Mouse (Mus musculus) hindbrain, embryonic 16.5 days (tissue): Measurements from ENCODE around the gene Eef1a2. TPM values are rescaled to one million over a fixed set of nuclear protein-coding genes. Genes with fewer than 3 reads are reported as not detected.

Experiments used
- ATAC-seq: fragments of 200-750 bp; cut with Nextera tagmentation; 2 replicates; pipeline ENCODE4 v1.8.0; 2017; ENCODE audit warnings: moderate TSS enrichment, moderate library complexity
- H3K27ac ChIP-seq: fragments of 300-500 bp; sonication (generic); 2 replicates; pipeline ENCODE4 v1.5.1; 2014; ENCODE audit warnings: low read depth, mild to moderate bottlenecking, control low read depth, low read length, moderate library complexity
- H3K27me3 ChIP-seq: fragments of 300-500 bp; sonication (generic); replicated peaks from 2 replicates; pipeline ENCODE4 v1.6.1; 2014; ENCODE audit warnings: low read length; ENCODE audit not compliant: control insufficient read depth, insufficient read depth
- H3K36me3 ChIP-seq: fragments of 300-500 bp; sonication (generic); 2 replicates; pipeline ENCODE4 v1.6.1; 2014; ENCODE audit warnings: mild to moderate bottlenecking, low read length, moderate library complexity, mixed read lengths; ENCODE audit not compliant: control insufficient read depth, insufficient read depth
- H3K4me1 ChIP-seq: fragments of 300-500 bp; sonication (generic); 2 replicates; pipeline ENCODE4 v1.6.1; 2014; ENCODE audit warnings: low read depth, low read length; ENCODE audit not compliant: control insufficient read depth, insufficient read depth
- H3K4me2 ChIP-seq: fragments of 300-500 bp; sonication (generic); 2 replicates; pipeline ENCODE4 v1.6.1; 2014; ENCODE audit warnings: mild to moderate bottlenecking, low read length, control low read depth, moderate library complexity
- H3K4me3 ChIP-seq: fragments of 300-500 bp; sonication (generic); 2 replicates; pipeline ENCODE4 v1.5.1; 2014; ENCODE audit warnings: mild to moderate bottlenecking, low read length, control low read depth, moderate library complexity
- H3K9ac ChIP-seq: fragments of 300-500 bp; sonication (generic); 2 replicates; pipeline ENCODE4 v1.6.1; 2014; ENCODE audit warnings: low read depth, mild to moderate bottlenecking, control low read depth, low read length, moderate library complexity
- H3K9me3 ChIP-seq: fragments of 300-500 bp; sonication (generic); 2 replicates; pipeline ENCODE4 v1.6.1; 2014; ENCODE audit warnings: mild to moderate bottlenecking, low read length, moderate library complexity; ENCODE audit not compliant: control insufficient read depth
- WGBS: fragments of 180-500 bp; shearing (Covaris S2); extraction: QIAGEN DNeasy Blood & Tissue Kit; methylation state at CpG from one replicate; pipeline ENCODE4 v1.1.7; 2014; 5-methylcytosine and 5-hydroxymethylcytosine counted together
- polyA plus RNA-seq: library from polyadenylated mRNA; unstranded; fragments of >200 nt; fragmentation: Nextera tagmentation; extraction: Ambion mirVana; gene quantifications from 2 replicates; pipeline ENCODE4 v1.2.1, GENCODE M21; 2015

Eef1a2 gene
- polyA plus RNA-seq, 1 experiment from 2014 or later: 5.4 TPM

DNA sequence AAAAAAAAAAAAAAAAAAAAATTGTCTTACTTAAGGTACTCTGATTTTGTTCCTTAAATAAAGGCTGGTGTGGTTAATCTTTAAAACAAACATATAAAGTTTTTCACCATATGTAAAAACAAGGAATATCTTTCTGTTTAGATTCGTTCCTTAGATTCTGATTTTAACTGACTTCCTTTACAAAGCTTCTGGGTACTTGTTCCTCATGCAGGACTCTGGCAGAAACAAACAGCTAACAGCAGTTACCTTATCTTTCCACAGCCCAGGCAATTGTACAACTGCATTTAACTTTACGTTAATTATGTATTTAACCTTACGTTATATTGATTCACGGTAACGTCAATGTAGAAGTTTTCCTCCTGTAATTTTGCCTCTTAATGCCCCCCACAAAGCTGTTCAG is 9.7 kb upstream of the Eef1a2 start:
- Histone ChIP-seq H3K9me3 (no peaks in the 10 kb centered on the region), H3K4me1 (no peaks in the 10 kb centered on the region), H3K9ac (no peak overlapping the region), H3K4me2 (no peak overlapping the region), H3K27ac (no peak overlapping the region), H3K27me3 (no peaks in the 10 kb centered on the region), H3K36me3 (no peaks in the 10 kb centered on the region), H3K4me3 (no peak overlapping the region)
- ATAC-seq: no peak
- 84% methylated on average over 5 of the region's 5 CpGs for WGBS

DNA sequence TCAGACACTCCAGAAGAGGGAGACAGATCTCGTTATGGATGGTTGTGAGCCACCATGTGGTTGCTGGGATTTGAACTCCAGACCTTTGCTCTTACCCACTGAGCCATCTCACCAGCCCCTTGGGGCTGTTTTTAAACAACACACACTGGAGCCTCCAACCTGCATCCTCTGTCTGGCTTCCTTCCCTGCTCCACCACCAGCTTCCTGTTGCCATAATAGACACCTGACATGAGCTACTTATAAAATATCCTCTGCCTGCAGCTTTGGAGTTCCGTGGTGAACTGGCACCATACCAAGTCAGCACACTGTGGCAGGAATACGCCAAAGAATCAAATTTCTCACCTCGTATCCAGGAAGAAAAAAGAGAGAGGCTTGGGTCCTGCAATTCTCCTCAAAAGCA is 4.0 kb upstream of the Eef1a2 start:
- Histone ChIP-seq H3K9ac (no peak overlapping the region), H3K36me3 (no peaks in the 10 kb centered on the region), H3K4me1 (peaks cover 17% of the 10 kb centered on the region), H3K4me3 (no peak overlapping the region), H3K9me3 (no peaks in the 10 kb centered on the region), H3K27me3 (no peaks in the 10 kb centered on the region), H3K4me2 (no peak overlapping the region), H3K27ac (no peak overlapping the region)
- 69% methylated on average over 4 of the region's 4 CpGs for whole genome bisulfite sequencing
- no peak for ATAC-seq

DNA sequence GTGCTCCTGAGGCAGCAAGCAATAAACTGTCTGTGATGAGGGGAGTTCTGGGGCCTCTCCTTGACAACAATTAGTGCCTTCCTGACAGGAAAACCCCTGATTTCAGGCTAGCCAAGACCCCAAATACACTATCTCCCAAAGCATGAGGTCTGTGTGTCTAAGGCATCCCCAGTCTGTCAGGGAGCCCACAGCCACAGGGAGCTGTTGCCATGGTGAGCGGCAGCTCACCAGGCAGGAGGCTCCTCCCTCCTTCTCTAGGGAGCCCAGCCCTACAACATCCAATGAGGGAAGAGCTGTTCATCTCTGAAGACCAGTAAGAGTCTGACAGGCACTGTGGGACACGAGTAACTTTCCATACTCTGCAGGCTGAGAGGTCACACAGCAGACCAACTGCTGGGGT is 3.0 kb upstream of the Eef1a2 start:
- H3K9ac ChIP-seq: peak overlapping the region; percentile 23; the same call in 1 of the 2 replicates
- WGBS: 0% methylated on average over 2 of the region's 2 CpGs

DNA sequence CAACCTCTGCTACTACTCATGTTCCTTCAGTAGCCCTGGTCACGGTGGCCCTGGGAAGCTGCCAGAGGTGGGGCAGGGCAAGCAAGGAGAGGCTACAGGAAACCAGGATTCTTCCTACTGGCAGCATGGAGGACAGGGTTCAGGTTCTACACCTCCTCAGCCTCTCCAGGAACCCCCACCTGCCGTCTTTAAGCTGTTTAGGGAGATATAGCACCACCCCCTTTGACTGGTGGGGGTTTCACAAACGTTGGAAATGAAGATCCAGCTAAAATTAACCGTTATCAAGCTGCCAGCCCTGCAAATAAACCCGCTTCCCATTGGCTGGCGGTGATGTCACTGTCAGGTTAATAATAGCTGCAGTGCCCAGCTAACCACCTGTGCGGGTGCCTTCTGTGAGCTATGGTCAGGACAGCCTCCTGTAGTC is 2.3 kb upstream of the Eef1a2 start:
- peaks cover 30% of the 10 kb centered on the region for H3K4me1 ChIP-seq

More for the DNA sequence above, 3.0 kb upstream of the Eef1a2 start:
- Histone ChIP-seq H3K4me3 (no peak overlapping the region), H3K27ac (peak overlapping the region; percentile 68), H3K36me3 (no peaks in the 10 kb centered on the region), H3K9me3 (no peaks in the 10 kb centered on the region), H3K27me3 (no peaks in the 10 kb centered on the region), H3K4me2 (no peak overlapping the region), H3K4me1 (peaks cover 26% of the 10 kb centered on the region)
- ATAC-seq: peak; percentile 79

DNA sequence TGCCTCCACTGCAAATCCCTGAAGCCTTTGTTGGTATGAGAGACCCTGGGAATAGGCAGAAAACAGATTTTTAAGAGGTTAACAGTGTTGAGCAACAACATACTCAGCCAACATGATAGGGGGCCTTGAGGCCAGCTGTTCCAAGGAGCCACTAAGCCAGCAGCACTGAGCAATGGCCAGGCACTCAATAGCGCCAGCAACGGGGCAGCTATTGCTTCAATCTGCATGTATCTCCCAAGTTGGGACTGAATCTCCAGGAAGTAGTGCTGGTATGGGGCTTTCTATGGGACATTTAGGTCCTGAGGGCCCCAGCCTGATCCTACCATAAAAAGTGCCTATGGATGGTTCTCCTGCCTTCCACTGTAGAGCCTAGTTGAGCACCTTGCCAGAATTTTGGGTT is 1.7 kb upstream of the Eef1a2 start:
- H3K9ac ChIP-seq: no peak overlapping the region
- no peak overlapping the region for H3K27ac ChIP-seq
- ATAC-seq: no peak
- H3K9me3 ChIP-seq: no peaks in the 10 kb centered on the region
- no peaks in the 10 kb centered on the region for H3K27me3 ChIP-seq
- H3K36me3 ChIP-seq: no peaks in the 10 kb centered on the region
- H3K4me2 ChIP-seq: no peak overlapping the region
- no peak overlapping the region for H3K4me3 ChIP-seq
- 84% methylated on average over 2 of the region's 2 CpGs for WGBS
- H3K4me1 ChIP-seq: peaks cover 30% of the 10 kb centered on the region

More for the DNA sequence above, 2.3 kb upstream of the Eef1a2 start:
- 60% methylated on average over 7 of the region's 7 CpGs for WGBS
- Histone ChIP-seq H3K9ac (no peak overlapping the region), H3K27me3 (no peaks in the 10 kb centered on the region), H3K27ac (peak overlapping the region; percentile 68), H3K9me3 (no peaks in the 10 kb centered on the region), H3K4me2 (no peak overlapping the region), H3K4me3 (no peak overlapping the region), H3K36me3 (no peaks in the 10 kb centered on the region)
- ATAC-seq: no peak

DNA sequence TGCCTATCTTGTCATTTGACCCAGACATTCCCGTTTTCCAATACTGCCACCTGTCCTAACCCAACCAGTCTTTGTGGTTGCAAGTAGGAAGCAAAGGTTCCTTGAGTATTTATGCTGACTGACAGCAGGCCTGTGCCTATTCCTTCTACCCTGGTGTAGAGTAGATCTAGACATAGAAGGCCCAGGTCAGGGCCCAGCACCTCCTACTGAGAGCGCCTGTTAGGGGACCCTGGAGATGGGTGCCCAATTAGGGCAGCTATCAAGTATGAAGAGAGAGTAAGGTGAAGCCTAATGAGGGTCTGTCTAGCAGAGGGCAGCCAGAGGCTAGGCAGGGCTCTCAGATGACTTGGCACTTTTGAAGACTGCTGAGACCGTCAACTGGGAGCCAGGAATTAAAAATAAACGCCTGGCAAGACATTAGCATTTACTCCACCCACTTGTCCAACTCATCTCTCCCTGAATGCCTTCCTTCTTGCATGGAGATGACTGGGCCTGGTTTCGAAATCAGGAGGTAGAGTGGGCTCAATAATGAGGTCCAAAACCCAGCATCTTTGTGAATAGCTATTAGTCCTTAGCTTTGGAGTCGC is 995 bp upstream of the Eef1a2 start:
- ATAC-seq: no peak
- Histone ChIP-seq H3K27ac (no peak overlapping the region; the same call in 1 of the 2 replicates), H3K9ac (no peak overlapping the region), H3K36me3 (peaks cover 5% of the 10 kb centered on the region; the same call in 1 of the 2 replicates), H3K4me2 (peak overlapping the region; percentile 76), H3K9me3 (no peaks in the 10 kb centered on the region), H3K27me3 (no peaks in the 10 kb centered on the region), H3K4me3 (no peak overlapping the region), H3K4me1 (peaks cover 30% of the 10 kb centered on the region)
- 81% methylated on average over 6 of the region's 6 CpGs for WGBS

DNA sequence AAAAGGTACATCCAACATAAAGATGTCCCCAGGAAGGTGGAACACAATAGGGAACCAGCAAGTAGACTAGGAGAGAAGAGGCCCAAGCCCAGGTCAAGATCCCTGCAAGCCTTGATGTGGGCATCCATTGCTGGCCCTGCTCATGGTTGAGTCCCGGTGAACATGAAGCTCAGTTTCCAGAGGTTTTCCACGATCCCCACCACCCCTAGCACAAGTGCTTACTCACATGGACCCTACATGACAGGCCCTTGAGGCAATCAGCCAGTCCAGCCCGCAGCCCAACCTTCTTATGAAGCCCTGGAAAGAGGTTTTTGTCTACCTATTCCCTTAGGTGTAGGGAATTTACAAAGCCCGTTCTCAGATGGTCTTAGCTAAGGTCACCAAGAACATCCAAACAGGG is 366 bp upstream of the Eef1a2 start:
- peaks cover 8% of the 10 kb centered on the region; the same call in 1 of the 2 replicates for H3K36me3 ChIP-seq
- H3K9ac ChIP-seq: peak overlapping the region; percentile 80
- H3K27me3 ChIP-seq: no peaks in the 10 kb centered on the region
- no peak for ATAC-seq
- H3K4me2 ChIP-seq: peak overlapping the region; percentile 76
- H3K4me3 ChIP-seq: peak overlapping the region; percentile 56
- 79% methylated on average over 4 of the region's 4 CpGs for WGBS
- peaks cover 30% of the 10 kb centered on the region for H3K4me1 ChIP-seq
- peak overlapping the region; percentile 86 for H3K27ac ChIP-seq
- H3K9me3 ChIP-seq: no peaks in the 10 kb centered on the region

DNA sequence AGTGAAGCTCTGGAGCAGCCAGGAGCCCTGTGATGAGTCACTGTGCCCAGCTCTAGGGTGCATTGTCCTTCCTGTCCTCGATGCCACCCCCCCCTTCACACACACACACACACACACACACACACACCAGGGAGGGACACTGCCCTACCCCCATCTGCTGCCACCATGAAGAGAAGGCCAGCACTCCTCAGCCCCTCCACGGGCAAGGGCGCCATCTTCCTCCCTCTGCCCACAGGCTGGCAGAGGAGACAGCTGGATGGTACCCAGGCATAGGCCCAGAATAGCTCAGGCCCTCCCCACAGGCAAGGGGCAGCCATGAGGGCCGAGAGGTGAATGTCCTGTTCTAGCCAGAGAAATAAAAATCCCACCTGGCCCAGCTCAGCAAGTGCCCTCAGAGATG is 1.0 kb downstream of the Eef1a2 start:
- 56% methylated on average over 4 of the region's 4 CpGs for WGBS
- H3K9ac ChIP-seq: peak overlapping the region; percentile 80
- peak; percentile 6; the same call in 1 of the 2 replicates for ATAC-seq
- no peaks in the 10 kb centered on the region for H3K9me3 ChIP-seq
- H3K27me3 ChIP-seq: no peaks in the 10 kb centered on the region
- H3K4me3 ChIP-seq: peak overlapping the region; percentile 56
- peaks cover 30% of the 10 kb centered on the region for H3K4me1 ChIP-seq
- peaks cover 8% of the 10 kb centered on the region; the same call in 1 of the 2 replicates for H3K36me3 ChIP-seq
- H3K27ac ChIP-seq: peak overlapping the region; percentile 86; the same call in 1 of the 2 replicates
- peak overlapping the region; percentile 76 for H3K4me2 ChIP-seq

DNA sequence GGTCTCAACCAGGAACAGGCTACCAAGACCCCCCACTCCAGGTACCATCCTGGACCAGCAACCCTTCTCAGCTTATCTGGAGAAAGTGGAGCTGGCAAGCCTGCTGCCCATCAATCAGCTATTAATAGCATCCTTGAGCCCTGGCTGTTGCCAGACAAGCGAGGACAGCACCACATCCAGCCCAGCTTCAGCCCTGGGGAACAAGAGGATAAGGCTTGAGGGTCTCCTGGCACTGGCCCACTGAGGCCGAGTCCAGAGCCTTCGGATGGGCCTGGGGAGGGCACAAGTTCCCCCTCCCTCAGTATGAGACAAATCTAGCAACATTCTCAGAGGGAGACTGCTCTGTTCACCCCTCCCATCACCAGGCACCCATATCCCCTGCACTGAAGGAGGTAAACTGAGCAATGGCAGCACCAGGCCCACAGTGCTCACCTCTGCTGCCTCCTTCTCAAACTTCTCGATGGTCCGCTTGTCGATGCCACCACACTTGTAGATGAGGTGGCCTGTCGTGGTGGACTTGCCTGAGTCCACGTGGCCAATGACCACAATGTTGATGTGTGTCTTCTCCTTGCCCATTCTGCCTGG is 1.9 kb downstream of the Eef1a2 start:
- Histone ChIP-seq H3K36me3 (peaks cover 8% of the 10 kb centered on the region; the same call in 1 of the 2 replicates), H3K4me1 (peaks cover 27% of the 10 kb centered on the region), H3K9me3 (no peaks in the 10 kb centered on the region), H3K4me3 (peak overlapping the region; percentile 56; the same call in 1 of the 2 replicates), H3K27ac (no peak overlapping the region), H3K4me2 (peak overlapping the region; percentile 76), H3K27me3 (no peaks in the 10 kb centered on the region), H3K9ac (peak overlapping the region; percentile 39; the same call in 1 of the 2 replicates)
- WGBS: 86% methylated on average over 8 of the region's 8 CpGs
- no peak for ATAC-seq
